Mouse (Mus musculus): ENCODE data around the gene Mtrf1.

- TF ChIP-seq CTCF (IDR thresholded peaks at IDR 0.05; ENCODE audit: low read depth), result no peak
- no peak for TF ChIP-seq EP300 (IDR thresholded peaks at IDR 0.05; ENCODE audit: low read depth)
These were observed 47.6 kb downstream of the Mtrf1 start for GRCm38 (mm10) chr14:79445055-79445620.
